Mouse (Mus musculus) myocyte (in vitro differentiated cells): ENCODE results near the gene Gmds. TPM values are rescaled to one million over a fixed set of nuclear protein-coding genes. Genes with fewer than 3 reads are reported as not detected.
A peak's percentile ranks its signal among the peaks of the same experiment; 100 is the strongest.

Experiments used
- H3K27me3 ChIP-seq: one replicate; pipeline ENCODE4 v1.6.1; 2011; ENCODE audit not compliant: control insufficient read depth, insufficient read depth, insufficient read length
- H3K36me3 ChIP-seq: one replicate; pipeline ENCODE4 v1.6.1; 2011; ENCODE audit not compliant: control insufficient read depth, insufficient read depth
- H3K4me2 ChIP-seq: one replicate; pipeline ENCODE4 v1.6.1; 2011; ENCODE audit warnings: low read depth, control low read depth
- H3K4me3 ChIP-seq: one replicate; pipeline ENCODE4 v1.5.1; 2011; ENCODE audit warnings: mild to moderate bottlenecking, control low read depth, moderate library complexity
- H3K79me2 ChIP-seq: one replicate; pipeline ENCODE4 v1.6.1; 2011; ENCODE audit not compliant: control insufficient read depth, insufficient read depth
- H3ac ChIP-seq: one replicate; pipeline ENCODE4 v1.6.1; 2011; ENCODE audit not compliant: control insufficient read depth, insufficient read length
- CEBPB ChIP-seq: IDR thresholded peaks from 2 replicates; pipeline ENCODE4 v1.6.1; 2011; ENCODE audit warnings: mild to moderate bottlenecking, moderate library complexity; ENCODE audit not compliant: poor library complexity, insufficient read depth, severe bottlenecking
- E2F4 ChIP-seq: IDR thresholded peaks from one replicate; pipeline ENCODE4 v1.6.1; 2011; ENCODE audit warnings: mild to moderate bottlenecking, control low read depth, moderate library complexity; ENCODE audit not compliant: insufficient read depth
- MAX ChIP-seq: IDR thresholded peaks from one replicate; pipeline ENCODE4 v1.6.1; 2011; ENCODE audit warnings: low read depth, mild to moderate bottlenecking, control low read depth
- MYOD1 ChIP-seq, 3 experiments: IDR thresholded peaks; one replicate each; pipeline ENCODE4 v1.6.1; 2011; ENCODE audit warnings: control low read depth in 2 of 3, low read depth in 2 of 3, mild to moderate bottlenecking in 2 of 3, moderate library complexity in 1 of 3; ENCODE audit not compliant: insufficient read length in 2 of 3, control insufficient read depth in 1 of 3
- MYOG ChIP-seq, 3 experiments: IDR thresholded peaks; one replicate each; pipeline ENCODE4 v1.6.1; 2011; ENCODE audit warnings: control low read depth in 2 of 3, low read depth in 2 of 3, mild to moderate bottlenecking in 2 of 3; ENCODE audit not compliant: insufficient read length in 2 of 3, control insufficient read depth in 1 of 3, insufficient read depth in 1 of 3
- POLR2A ChIP-seq: IDR thresholded peaks from one replicate; pipeline ENCODE4 v1.6.1; 2011; ENCODE audit warnings: low read depth, mild to moderate bottlenecking, control low read depth, moderate library complexity; ENCODE audit not compliant: insufficient read length
- POLR2AphosphoS2 ChIP-seq: IDR thresholded peaks from one replicate; pipeline ENCODE4 v1.6.1; 2011; ENCODE audit warnings: low read depth, control low read depth; ENCODE audit not compliant: insufficient read length
- REST ChIP-seq: IDR thresholded peaks from one replicate; pipeline ENCODE4 v1.6.1; 2011; ENCODE audit warnings: mild to moderate bottlenecking, control low read depth, moderate library complexity; ENCODE audit not compliant: insufficient read depth, insufficient read length
- SRF ChIP-seq: IDR thresholded peaks from one replicate; pipeline ENCODE4 v1.6.1; 2011; ENCODE audit warnings: low read depth; ENCODE audit not compliant: control insufficient read depth, insufficient read length
- TCF12 ChIP-seq: IDR thresholded peaks from one replicate; pipeline ENCODE4 v1.6.1; 2011; ENCODE audit warnings: mild to moderate bottlenecking, control low read depth; ENCODE audit not compliant: poor library complexity, insufficient read depth, severe bottlenecking
- TCF3 ChIP-seq: IDR thresholded peaks from one replicate; pipeline ENCODE4 v1.6.1; 2011; ENCODE audit warnings: low read depth, control low read depth; ENCODE audit not compliant: insufficient read length
- USF1 ChIP-seq: IDR thresholded peaks from one replicate; pipeline ENCODE4 v1.6.1; 2011; ENCODE audit warnings: low read depth, mild to moderate bottlenecking, control low read depth, moderate library complexity
- polyA plus RNA-seq: library from polyadenylated mRNA; unstranded; fragments of >200 nt; fragmentation: generic; extraction: Trizol; gene quantifications from one replicate; pipeline ENCODE4 v1.2.1, GENCODE M21; 2012; ENCODE audit warnings: missing spikeins

Gene Gmds
- polyA plus RNA-seq, 1 experiment, result 13.1 TPM

DNA sequence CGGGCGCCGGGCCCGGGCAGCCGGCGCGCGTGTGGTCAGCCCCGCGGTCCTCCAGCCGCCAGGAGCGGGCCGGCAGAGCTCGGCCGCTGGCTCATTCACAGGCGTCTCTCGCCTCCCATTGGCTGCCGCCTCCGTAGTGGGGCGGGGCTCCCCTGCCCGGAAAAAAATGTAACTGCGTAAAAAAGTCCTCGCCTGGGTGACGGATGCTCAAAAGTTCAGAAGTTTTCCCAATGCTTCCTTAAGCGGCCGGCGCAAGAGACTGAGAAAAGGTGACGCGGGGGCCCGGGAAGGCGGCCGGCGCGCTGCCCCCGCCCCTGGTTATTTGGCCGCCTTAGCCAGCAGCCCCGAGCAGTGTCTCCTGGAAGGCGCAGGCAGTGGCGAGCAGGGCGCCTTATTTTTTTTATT, 532.1 kb downstream of the Gmds start, which contains the start of gene Foxc1:
TSS of gene Foxc1 (plus strand) at position 206 of the 405 bp plus-strand sequence.
- Histone ChIP-seq H3K4me3 (peak within 1 kb of the TSS; percentile 80), H3K4me2 (peak within 1 kb of the TSS; percentile 83), H3K79me2 (peaks cover 25% of the 10 kb centered on the region), H3K27me3 (no peaks in the 10 kb centered on the region), H3K36me3 (peaks cover 3% of the 10 kb centered on the region), H3ac (peak within 1 kb of the TSS; percentile 85)
- TF ChIP-seq POLR2AphosphoS2, result peak; percentile 21
- no peak for TF ChIP-seq TCF3
- no peak for TF ChIP-seq REST
- TF ChIP-seq USF1, result no peak
- TF ChIP-seq POLR2A, result peak; percentile 73
- peak; percentile 8 for TF ChIP-seq SRF

GRCm38 (mm10) chr13:31805831-31806427, 532.6 kb downstream of the Gmds start:
- Histone ChIP-seq H3K36me3 (peaks cover 3% of the 10 kb centered on the region), H3K4me3 (peak overlapping the region; percentile 80), H3K27me3 (no peaks in the 10 kb centered on the region), H3K4me2 (peak overlapping the region; percentile 83), H3ac (peak overlapping the region; percentile 85), H3K79me2 (peaks cover 25% of the 10 kb centered on the region)
- no peak for TF ChIP-seq E2F4
- no peak for TF ChIP-seq SRF
- no peak for TF ChIP-seq TCF3
- no peak for TF ChIP-seq MYOG (IDR thresholded peaks at IDR 0.05; ENCODE audit: control insufficient read depth in 1 of 3, insufficient read depth in 1 of 3, insufficient read length in 2 of 3, low read depth in 2 of 3)
- no peak for TF ChIP-seq POLR2AphosphoS2
- TF ChIP-seq USF1, result no peak
- TF ChIP-seq TCF12, result no peak
- TF ChIP-seq CEBPB, result no peak
- TF ChIP-seq MAX, result no peak
- TF ChIP-seq REST, result no peak
- TF ChIP-seq POLR2A, result no peak
- TF ChIP-seq MYOD1 (IDR thresholded peaks at IDR 0.05; ENCODE audit: control insufficient read depth in 1 of 3, insufficient read length in 2 of 3, low read depth in 2 of 3), result no peak

- Histone ChIP-seq H3K4me2 (no peak overlapping the region), H3K4me3 (no peak overlapping the region), H3ac (no peak overlapping the region), H3K36me3 (no peaks in the 10 kb centered on the region), H3K79me2 (peaks cover 15% of the 10 kb centered on the region), H3K27me3 (no peaks in the 10 kb centered on the region)
- TF ChIP-seq USF1, result no peak
- no peak for TF ChIP-seq SRF
- TF ChIP-seq REST, result no peak
- TF ChIP-seq E2F4, result no peak
- TF ChIP-seq MYOD1 (IDR thresholded peaks at IDR 0.05; ENCODE audit: control insufficient read depth in 1 of 3, insufficient read length in 2 of 3, low read depth in 2 of 3), result no peak
- no peak for TF ChIP-seq TCF3
- no peak for TF ChIP-seq CEBPB
- no peak for TF ChIP-seq POLR2AphosphoS2
- TF ChIP-seq MYOG (IDR thresholded peaks at IDR 0.05; ENCODE audit: control insufficient read depth in 1 of 3, insufficient read depth in 1 of 3, insufficient read length in 2 of 3, low read depth in 2 of 3), result no peak
- TF ChIP-seq MAX, result no peak
These were observed 534.0 kb downstream of the Gmds start for GRCm38 (mm10) chr13:31804571-31804970.

DNA sequence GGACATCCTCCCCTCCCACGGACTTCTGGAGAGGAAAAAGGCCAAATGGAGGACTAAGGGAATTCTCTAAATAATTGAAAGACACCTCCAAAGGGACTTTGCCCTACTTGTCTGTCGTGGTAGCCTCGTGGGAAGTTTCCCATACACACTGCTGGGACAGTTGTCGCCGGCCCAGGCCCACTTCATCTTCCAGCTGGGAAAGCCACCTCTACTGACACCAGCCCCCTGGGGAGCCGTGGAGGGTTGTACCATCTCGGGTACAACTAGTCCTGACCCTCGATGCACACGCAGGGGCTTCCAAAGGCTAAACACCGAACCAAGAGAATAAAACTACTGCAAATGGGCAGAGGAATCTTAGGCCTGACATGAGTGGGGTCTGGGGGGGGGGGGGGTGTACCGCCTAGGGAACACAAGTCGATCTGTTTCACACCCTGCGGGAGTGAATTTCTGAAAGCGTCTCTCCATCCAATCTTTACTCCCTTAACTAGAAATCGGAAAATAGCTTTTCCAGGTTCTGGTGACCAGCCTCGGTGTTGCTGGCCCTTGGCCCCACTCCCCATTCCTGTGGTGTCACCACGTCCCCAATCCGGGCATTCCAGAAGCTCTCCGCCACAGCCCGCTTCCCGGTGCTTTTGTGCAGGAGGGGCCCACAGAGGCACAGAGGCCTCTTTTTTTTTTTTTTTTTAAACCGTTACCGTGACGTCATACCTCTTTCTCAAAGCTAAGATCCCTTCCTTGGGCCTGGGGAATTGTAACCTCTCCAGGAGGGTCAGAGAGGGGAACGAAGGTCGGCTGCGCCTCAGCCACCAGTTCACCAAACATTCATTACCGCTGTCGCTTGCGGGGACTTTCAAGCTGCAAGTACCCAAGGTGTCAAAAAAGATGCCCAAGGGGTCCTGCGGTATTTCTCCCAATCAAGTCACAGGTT, 535.1 kb downstream of the Gmds start:
- Histone ChIP-seq H3K4me3 (no peak overlapping the region), H3K27me3 (no peaks in the 10 kb centered on the region), H3K36me3 (no peaks in the 10 kb centered on the region), H3K79me2 (peaks cover 4% of the 10 kb centered on the region), H3ac (no peak overlapping the region), H3K4me2 (no peak overlapping the region)
- no peak for TF ChIP-seq TCF12
- TF ChIP-seq POLR2AphosphoS2, result no peak
- no peak for TF ChIP-seq MYOG (IDR thresholded peaks at IDR 0.05; ENCODE audit: control insufficient read depth in 1 of 3, insufficient read depth in 1 of 3, insufficient read length in 2 of 3, low read depth in 2 of 3)
- TF ChIP-seq MAX, result no peak
- TF ChIP-seq E2F4, result no peak
- no peak for TF ChIP-seq CEBPB
- no peak for TF ChIP-seq SRF
- no peak for TF ChIP-seq POLR2A
- TF ChIP-seq MYOD1 (IDR thresholded peaks at IDR 0.05; ENCODE audit: control insufficient read depth in 1 of 3, insufficient read length in 2 of 3, low read depth in 2 of 3), result no peak
- no peak for TF ChIP-seq USF1
- no peak for TF ChIP-seq REST
- no peak for TF ChIP-seq TCF3
